Comparison of ENCODE assay signal across 22 mouse cellular contexts in the genomic region with DNA sequence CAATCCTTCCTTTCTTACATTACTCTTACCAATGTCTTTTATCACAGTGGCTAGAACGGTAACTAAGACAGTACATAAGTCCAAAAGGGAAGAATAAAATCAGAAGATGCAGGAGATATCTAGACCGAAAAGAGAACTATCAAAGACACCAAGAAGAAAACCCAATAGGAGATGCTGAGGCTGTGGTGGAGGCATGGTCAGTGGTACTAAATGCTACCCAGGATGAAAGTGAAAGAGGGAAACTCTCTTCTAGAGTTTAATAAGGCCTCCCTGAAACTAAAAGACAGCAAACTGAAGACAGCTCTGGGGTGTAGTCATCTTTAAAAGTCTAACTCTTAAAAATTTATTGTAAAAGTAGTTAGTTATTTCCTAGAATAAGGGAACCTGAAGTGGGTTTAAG. TPM values are rescaled to one million over a fixed set of nuclear protein-coding genes. Genes with fewer than 3 reads are reported as not detected.
DNase-seq lines count a peak whose midpoint lies in the region; ATAC-seq and TF ChIP-seq lines count a peak whose summit lies in the region.
"Had no signal": no experiment of that assay in that cellular context is flagged by ENCODE, and none has a peak within 500 bp of the region (broad histone marks: within the 10 kb centered on the region; RNA-seq: fewer than 3 reads in every experiment).

No protein-coding gene starts in this region.

- H3K4me2 ChIP-seq in hindbrain, postnatal 0 days (ENCODE audit: low read depth, low read length), result no peak overlapping the region
- H3K4me2 ChIP-seq: embryonic facial prominence, embryonic 12.5 days; forebrain, embryonic 13.5 days; forebrain, embryonic 15.5 days had no signal

- peak; percentile 41 for ATAC-seq in common myeloid progenitor, adult 5-6 weeks (replicated peaks; ENCODE audit: low read depth, poor library complexity, severe bottlenecking)
- ATAC-seq in megakaryocyte, adult 5-6 weeks (ENCODE audit: poor library complexity, severe bottlenecking), result peak; percentile 37
- ATAC-seq in hindbrain, postnatal 0 days, result no peak
- ATAC-seq: forebrain, embryonic 13.5 days; forebrain, embryonic 15.5 days; forebrain, postnatal 0 days had no signal

- H3K27me3 ChIP-seq in splenic B cell, adult 2 months (ENCODE audit: control insufficient read depth, insufficient read depth, low read length, poor library complexity, severe bottlenecking), result no peaks in the 10 kb centered on the region
- H3K27me3 ChIP-seq in hindbrain, postnatal 0 days (ENCODE audit: insufficient read depth, low read length), result no peaks in the 10 kb centered on the region
- H3K27me3 ChIP-seq: embryonic facial prominence, embryonic 12.5 days; forebrain, embryonic 13.5 days; forebrain, embryonic 15.5 days had no signal

- H3K9ac ChIP-seq in hindbrain, postnatal 0 days (replicated peaks; ENCODE audit: low read length), result no peak overlapping the region
- H3K9ac ChIP-seq: embryonic facial prominence, embryonic 12.5 days; forebrain, embryonic 13.5 days; forebrain, embryonic 15.5 days; forebrain, postnatal 0 days had no signal

- peak; percentile 70 for DNase-seq in A20 (ENCODE audit: low read depth, low spot score)
- DNase-seq in splenic B cell, adult 2 months (ENCODE audit: low read depth, low spot score), result peak; percentile 53
- no peak for DNase-seq in hindbrain, postnatal 0 days (ENCODE audit: low spot score)
- no peak for DNase-seq in urinary bladder, postnatal 14 days (ENCODE audit: low spot score)
- no peak for DNase-seq in cerebellum, postnatal 10 days
- DNase-seq: adrenal gland, adult 2 months; adrenal gland, postnatal 14 days; adrenal gland, postnatal 36 days; cerebellum, adult 11-12 months; cerebellum, adult 2 months; cerebellum, adult 9-10 months; cerebellum, postnatal 14 days; cerebellum, postnatal 36 days; forebrain, postnatal 0 days had no signal

- H3K9me3 ChIP-seq in hindbrain, postnatal 0 days (ENCODE audit: low read length), result no peaks in the 10 kb centered on the region
- H3K9me3 ChIP-seq: embryonic facial prominence, embryonic 10.5 days; embryonic facial prominence, embryonic 12.5 days; forebrain, embryonic 13.5 days; forebrain, embryonic 15.5 days; G1E had no signal

- no peaks in the 10 kb centered on the region for H3K4me1 ChIP-seq in hindbrain, postnatal 0 days (ENCODE audit: insufficient read depth, low read length)
- H3K4me1 ChIP-seq: embryonic facial prominence, embryonic 10.5 days; embryonic facial prominence, embryonic 12.5 days; forebrain, embryonic 13.5 days; forebrain, embryonic 15.5 days had no signal

- H3K36me3 ChIP-seq in splenic B cell, adult 2 months (ENCODE audit: control insufficient read depth, insufficient read depth, low read length, poor library complexity, severe bottlenecking), result no peaks in the 10 kb centered on the region
- no peaks in the 10 kb centered on the region for H3K36me3 ChIP-seq in hindbrain, postnatal 0 days (ENCODE audit: insufficient read depth, low read length)
- H3K36me3 ChIP-seq: embryonic facial prominence, embryonic 10.5 days; embryonic facial prominence, embryonic 12.5 days; forebrain, embryonic 15.5 days; G1E had no signal

- H3K27ac ChIP-seq in hindbrain, postnatal 0 days, result no peak overlapping the region
- H3K27ac ChIP-seq: embryonic facial prominence, embryonic 10.5 days; embryonic facial prominence, embryonic 12.5 days; forebrain, embryonic 13.5 days; forebrain, embryonic 15.5 days had no signal

- H3K4me3 ChIP-seq in hindbrain, postnatal 0 days (ENCODE audit: low read length), result no peak overlapping the region
- H3K4me3 ChIP-seq: embryonic facial prominence, embryonic 10.5 days; embryonic facial prominence, embryonic 12.5 days; forebrain, embryonic 13.5 days; forebrain, embryonic 15.5 days had no signal

- 91% methylated on average over 2 of the region's 2 CpGs for WGBS in hindbrain, postnatal 0 days

- no peak for TF ChIP-seq CTCF in hindbrain, postnatal 0 days (IDR thresholded peaks at IDR 0.05; ENCODE audit: low read depth)

RNA-seq across cellular contexts. Expression of gene Tespa1, which starts 2.0 kb away (rescaled TPM):
- 85.8 and 126 TPM in 2 replicates for total RNA-seq in common myeloid progenitor, adult 5-6 weeks (2017)
- total RNA-seq in megakaryocyte, adult 5-6 weeks (2015), result 8.2 and 18.6 TPM in 2 replicates
- 15.5 and 32.0 TPM in 2 replicates for total RNA-seq in megakaryocyte, adult 5-6 weeks (2017)
- total RNA-seq in hindbrain, postnatal 0 days (2014; rRNA removed), result not detected in 2 replicates
- not detected in 2 replicates for polyA plus RNA-seq in hindbrain, postnatal 0 days (2015; fragmentation: Nextera tagmentation; extraction: Ambion mirVana)
- total RNA-seq: forebrain, postnatal 0 days had no signal
- polyA plus RNA-seq: adrenal gland, adult 2 months; C2C12; embryonic facial prominence, embryonic 10.5 days; forebrain, embryonic 13.5 days; forebrain, embryonic 15.5 days; forebrain, postnatal 0 days had no signal

RNA-seq across cellular contexts. Expression of gene Neurod4, which starts 40.7 kb away (rescaled TPM):
- total RNA-seq in common myeloid progenitor, adult 5-6 weeks (2017), result not detected in 2 replicates
- total RNA-seq in megakaryocyte, adult 5-6 weeks (2015), result not detected in 2 replicates
- total RNA-seq in megakaryocyte, adult 5-6 weeks (2017), result not detected in 2 replicates
- total RNA-seq in hindbrain, postnatal 0 days (2014; rRNA removed), result 0.65 and 2.6 TPM in 2 replicates
- polyA plus RNA-seq in hindbrain, postnatal 0 days (2015; fragmentation: Nextera tagmentation; extraction: Ambion mirVana), result 0.91 and 1.3 TPM in 2 replicates
- polyA plus RNA-seq: adrenal gland, adult 2 months; C2C12; G1E had no signal

Comparison
In these comparisons a context has a peak if more than half of its experiments do, and no peak if none do; other contexts are left out.
1. DNase-seq: peak in A20 (single experiment) and splenic B cell, adult 2 months (single experiment); none in hindbrain, postnatal 0 days (single experiment), urinary bladder, postnatal 14 days (single experiment) and cerebellum, postnatal 10 days (0 of 2).